Mouse (Mus musculus) adrenal gland, postnatal 25 days (tissue): Measurements from ENCODE around the gene Ncbp3. TPM values are rescaled to one million over a fixed set of nuclear protein-coding genes. Genes with fewer than 3 reads are reported as not detected.

Experiments
- DNase-seq: peaks from one replicate; pipeline ENCODE4 v3.0.0; 2021; ENCODE audit warnings: mixed read lengths
- total RNA-seq: library from RNA; stranded (reverse); gene quantifications from 2 replicates; pipeline ENCODE4 v1.2.3, GENCODE M21; 2021

Ncbp3 gene
- total RNA-seq, 1 experiment from 2014 or later, result 15.1 TPM

GRCm38 (mm10) chr11:73030821-73031498 lies 16.6 kb upstream of the Ncbp3 start:
- DNase-seq, result peak; percentile 84

GRCm38 (mm10) chr11:73031536-73031935 lies 16.0 kb upstream of the Ncbp3 start:
- no peak for DNase-seq

- no peak for DNase-seq
Observed at GRCm38 (mm10) chr11:73036077-73036476, 11.5 kb upstream of the Ncbp3 start.

GRCm38 (mm10) chr11:73036889-73037288 lies 10.7 kb upstream of the Ncbp3 start:
- DNase-seq, result no peak

- no peak for DNase-seq
Observed at GRCm38 (mm10) chr11:73037691-73038090, 9.9 kb upstream of the Ncbp3 start.

- peak; percentile 50 for DNase-seq
Observed at GRCm38 (mm10) chr11:73039102-73039799, 8.3 kb upstream of the Ncbp3 start.

- no peak for DNase-seq
Observed at GRCm38 (mm10) chr11:73044229-73044755, 3.3 kb upstream of the Ncbp3 start.

- no peak for DNase-seq
Observed at GRCm38 (mm10) chr11:73044789-73045188, 2.8 kb upstream of the Ncbp3 start.

- DNase-seq, result peak; percentile 71
Observed at GRCm38 (mm10) chr11:73048030-73048876, 670 bp downstream of the Ncbp3 start.

- peak; percentile 78 for DNase-seq
Observed at GRCm38 (mm10) chr11:73049335-73049734, 1.8 kb downstream of the Ncbp3 start.

- no peak for DNase-seq
Observed at GRCm38 (mm10) chr11:73052795-73053194, 5.2 kb downstream of the Ncbp3 start.

- no peak for DNase-seq
Observed at GRCm38 (mm10) chr11:73057701-73058100, 10.1 kb downstream of the Ncbp3 start.

GRCm38 (mm10) chr11:73059630-73060029 lies 12.0 kb downstream of the Ncbp3 start:
- no peak for DNase-seq

GRCm38 (mm10) chr11:73061413-73061812 lies 13.8 kb downstream of the Ncbp3 start:
- no peak for DNase-seq

- peak; percentile 39 for DNase-seq
Observed at GRCm38 (mm10) chr11:73071839-73072238, 24.3 kb downstream of the Ncbp3 start.

- DNase-seq, result no peak
Observed at GRCm38 (mm10) chr11:73076295-73076694, 28.7 kb downstream of the Ncbp3 start.

- DNase-seq, result no peak
Observed at GRCm38 (mm10) chr11:73076733-73077132, 29.1 kb downstream of the Ncbp3 start.

GRCm38 (mm10) chr11:73077211-73077720 lies 29.7 kb downstream of the Ncbp3 start:
- no peak for DNase-seq

- DNase-seq, result no peak
Observed at GRCm38 (mm10) chr11:73078615-73079014, 31.0 kb downstream of the Ncbp3 start.

- DNase-seq, result no peak
Observed at GRCm38 (mm10) chr11:73080306-73080705, 32.7 kb downstream of the Ncbp3 start.

- DNase-seq, result no peak
Observed at GRCm38 (mm10) chr11:73084303-73084702, 36.7 kb downstream of the Ncbp3 start.

GRCm38 (mm10) chr11:73084804-73085231 lies 37.2 kb downstream of the Ncbp3 start:
- DNase-seq, result peak; percentile 11
